Mouse (Mus musculus) forebrain, embryonic 14.5 days (tissue): ENCODE measurements around the gene Slc25a22. TPM values are rescaled to one million over a fixed set of nuclear protein-coding genes. Genes with fewer than 3 reads are reported as not detected.

Experiments
- ATAC-seq: fragments of 200-750 bp; cut with Nextera tagmentation; 2 replicates; pipeline ENCODE4 v1.8.0; 2017; ENCODE audit warnings: mild to moderate bottlenecking, moderate library complexity
- DNase-seq: peaks from one replicate; pipeline ENCODE4 v3.0.0-alpha.2; 2015; ENCODE audit warnings: low spot score
- H3K27ac ChIP-seq: fragments of 300-500 bp; sonication (generic); 2 replicates; pipeline ENCODE4 v1.5.1; 2014; ENCODE audit warnings: low read depth, mild to moderate bottlenecking, control low read depth, low read length, moderate library complexity
- H3K27me3 ChIP-seq: fragments of 300-500 bp; sonication (generic); replicated peaks from 2 replicates; pipeline ENCODE4 v1.6.1; 2014; ENCODE audit warnings: low read length, control low read depth, mixed read lengths; ENCODE audit not compliant: control insufficient read depth, insufficient read depth
- H3K36me3 ChIP-seq: fragments of 300-500 bp; sonication (generic); 2 replicates; pipeline ENCODE4 v1.6.1; 2014; ENCODE audit warnings: low read length, control low read depth; ENCODE audit not compliant: control insufficient read depth, insufficient read depth
- H3K4me1 ChIP-seq: fragments of 300-500 bp; sonication (generic); 2 replicates; pipeline ENCODE4 v1.6.1; 2014; ENCODE audit warnings: antibody characterized with exemption, low read length, control low read depth; ENCODE audit not compliant: control insufficient read depth, insufficient read depth
- H3K4me2 ChIP-seq: fragments of 300-500 bp; sonication (generic); 2 replicates; pipeline ENCODE4 v1.6.1; 2014; ENCODE audit warnings: mild to moderate bottlenecking, control low read depth, low read length
- H3K4me3 ChIP-seq: fragments of 300-500 bp; sonication (generic); 2 replicates; pipeline ENCODE4 v1.5.1; 2014; ENCODE audit warnings: low read depth, low read length, control low read depth
- H3K9ac ChIP-seq: fragments of 300-500 bp; sonication (generic); 2 replicates; pipeline ENCODE4 v1.6.1; 2014; ENCODE audit warnings: mild to moderate bottlenecking, low read length, control low read depth, moderate library complexity
- H3K9me3 ChIP-seq: fragments of 300-500 bp; sonication (generic); replicated peaks from 2 replicates; pipeline ENCODE4 v1.6.1; 2016; ENCODE audit warnings: low read length, control low read depth, mixed read lengths; ENCODE audit not compliant: control insufficient read depth
- WGBS: fragments of 180-500 bp; shearing (Covaris S2); extraction: QIAGEN DNeasy Blood & Tissue Kit; methylation state at CpG from one replicate; pipeline ENCODE4 v1.1.7; 2014; 5-methylcytosine and 5-hydroxymethylcytosine counted together
- polyA plus RNA-seq: library from polyadenylated mRNA; unstranded; fragments of >200 nt; fragmentation: Nextera tagmentation; extraction: Ambion mirVana; gene quantifications from 2 replicates; pipeline ENCODE4 v1.2.1, GENCODE M21; 2014

Gene Slc25a22
- polyA plus RNA-seq, 1 experiment from 2014 or later: 56.0 TPM

GRCm38 (mm10) chr7:141405466-141405865 is 32.2 kb downstream of the Slc25a22 start:
- no peaks in the 10 kb centered on the region for H3K9me3 ChIP-seq
- ATAC-seq (no peak), DNase-seq (no peak)
- WGBS: 83% methylated on average over 4 of the region's 4 CpGs
- H3K27ac ChIP-seq: no peak overlapping the region
- no peaks in the 10 kb centered on the region for H3K27me3 ChIP-seq
- H3K4me2 ChIP-seq: no peak overlapping the region
- peaks cover 48% of the 10 kb centered on the region for H3K36me3 ChIP-seq
- no peak overlapping the region for H3K9ac ChIP-seq
- H3K4me3 ChIP-seq: no peak overlapping the region
- H3K4me1 ChIP-seq: no peaks in the 10 kb centered on the region

GRCm38 (mm10) chr7:141403305-141403704 is 34.4 kb downstream of the Slc25a22 start:
- WGBS: 44% methylated on average over 5 of the region's 5 CpGs
- H3K4me2 ChIP-seq: no peak overlapping the region
- H3K9ac ChIP-seq: no peak overlapping the region
- H3K36me3 ChIP-seq: peaks cover 53% of the 10 kb centered on the region
- H3K27ac ChIP-seq: no peak overlapping the region
- peak; percentile 48 for DNase-seq
- H3K4me1 ChIP-seq: no peaks in the 10 kb centered on the region
- no peaks in the 10 kb centered on the region for H3K9me3 ChIP-seq
- ATAC-seq: no peak
- H3K4me3 ChIP-seq: no peak overlapping the region
- no peaks in the 10 kb centered on the region for H3K27me3 ChIP-seq

GRCm38 (mm10) chr7:141395348-141395747 is 42.3 kb downstream of the Slc25a22 start:
- Histone ChIP-seq H3K9me3 (no peaks in the 10 kb centered on the region), H3K27me3 (no peaks in the 10 kb centered on the region), H3K4me2 (no peak overlapping the region), H3K4me3 (no peak overlapping the region), H3K36me3 (peaks cover 42% of the 10 kb centered on the region), H3K9ac (no peak overlapping the region), H3K27ac (no peak overlapping the region), H3K4me1 (peaks cover 9% of the 10 kb centered on the region)
- no peak for ATAC-seq
- DNase-seq: no peak
- WGBS: 88% methylated on average over 1 of the region's 1 CpGs

- Histone ChIP-seq H3K4me1 (peaks cover 9% of the 10 kb centered on the region), H3K36me3 (peaks cover 37% of the 10 kb centered on the region), H3K27ac (no peak overlapping the region), H3K4me2 (no peak overlapping the region), H3K4me3 (no peak overlapping the region), H3K27me3 (no peaks in the 10 kb centered on the region), H3K9ac (no peak overlapping the region), H3K9me3 (no peaks in the 10 kb centered on the region)
- ATAC-seq (no peak), DNase-seq (peak; percentile 66)
- 16% methylated on average over 6 of the region's 6 CpGs for WGBS
Observed at GRCm38 (mm10) chr7:141394771-141395170, 42.9 kb downstream of the Slc25a22 start.

- peaks cover 9% of the 10 kb centered on the region for H3K4me1 ChIP-seq
- no peaks in the 10 kb centered on the region for H3K9me3 ChIP-seq
- H3K4me2 ChIP-seq: no peak overlapping the region
- ATAC-seq (no peak), DNase-seq (no peak)
- no peak overlapping the region for H3K27ac ChIP-seq
- WGBS: 89% methylated on average over 7 of the region's 7 CpGs
- H3K9ac ChIP-seq: no peak overlapping the region
- no peaks in the 10 kb centered on the region for H3K27me3 ChIP-seq
- peaks cover 30% of the 10 kb centered on the region for H3K36me3 ChIP-seq
- no peak overlapping the region for H3K4me3 ChIP-seq
Observed at GRCm38 (mm10) chr7:141394158-141394557, 43.5 kb downstream of the Slc25a22 start.

GRCm38 (mm10) chr7:141392552-141393222 is 45.0 kb downstream of the Slc25a22 start:
- H3K4me2 ChIP-seq: peak overlapping the region; percentile 95
- no peaks in the 10 kb centered on the region for H3K9me3 ChIP-seq
- WGBS: 8% methylated on average over 9 of the region's 9 CpGs
- no peak for ATAC-seq
- H3K9ac ChIP-seq: peak overlapping the region; percentile 74
- peaks cover 9% of the 10 kb centered on the region for H3K4me1 ChIP-seq
- no peak overlapping the region; the same call in 1 of the 2 replicates for H3K27ac ChIP-seq
- DNase-seq: no peak
- peak overlapping the region; percentile 62 for H3K4me3 ChIP-seq
- no peaks in the 10 kb centered on the region for H3K27me3 ChIP-seq
- H3K36me3 ChIP-seq: peaks cover 17% of the 10 kb centered on the region

- Histone ChIP-seq H3K36me3 (peaks cover 14% of the 10 kb centered on the region; the same call in 1 of the 2 replicates), H3K9ac (peak within 1 kb of the TSS; percentile 74), H3K4me2 (peak within 1 kb of the TSS; percentile 95), H3K27me3 (no peaks in the 10 kb centered on the region), H3K4me3 (peak within 1 kb of the TSS; percentile 62), H3K27ac (peak within 1 kb of the TSS; percentile 62), H3K9me3 (no peaks in the 10 kb centered on the region), H3K4me1 (peaks cover 9% of the 10 kb centered on the region)
- ATAC-seq (peak; percentile 96), DNase-seq (peak; percentile 98)
- WGBS: under 1% methylated on average over 57 of the region's 57 CpGs
Observed at GRCm38 (mm10) chr7:141391625-141392551, 45.8 kb downstream of the Slc25a22 start, which contains the start of gene Taldo1. Taldo1 (plus strand) TSS chr7:141392199.

GRCm38 (mm10) chr7:141390326-141391259 is 47.1 kb downstream of the Slc25a22 start:
- Histone ChIP-seq H3K4me1 (peaks cover 9% of the 10 kb centered on the region), H3K9ac (no peak overlapping the region), H3K4me2 (no peak overlapping the region), H3K36me3 (peaks cover 2% of the 10 kb centered on the region; the same call in 1 of the 2 replicates), H3K27ac (no peak overlapping the region), H3K27me3 (no peaks in the 10 kb centered on the region), H3K4me3 (no peak overlapping the region), H3K9me3 (no peaks in the 10 kb centered on the region)
- DNase-seq (no peak), ATAC-seq (no peak)
- 60% methylated on average over 9 of the region's 9 CpGs for WGBS
